Mouse (Mus musculus): Measurements from ENCODE around the gene Gm826. TPM values are rescaled to one million over a fixed set of nuclear protein-coding genes. Genes with fewer than 3 reads are reported as not detected.
A peak's percentile ranks its signal among the peaks of the same experiment; 100 is the strongest.

Gene Gm826
- 0.39 TPM in 1 of 2 replicates, not detected in the other for polyA plus RNA-seq (2016; fragmentation: Nextera tagmentation; extraction: Ambion mirVana)

DNA sequence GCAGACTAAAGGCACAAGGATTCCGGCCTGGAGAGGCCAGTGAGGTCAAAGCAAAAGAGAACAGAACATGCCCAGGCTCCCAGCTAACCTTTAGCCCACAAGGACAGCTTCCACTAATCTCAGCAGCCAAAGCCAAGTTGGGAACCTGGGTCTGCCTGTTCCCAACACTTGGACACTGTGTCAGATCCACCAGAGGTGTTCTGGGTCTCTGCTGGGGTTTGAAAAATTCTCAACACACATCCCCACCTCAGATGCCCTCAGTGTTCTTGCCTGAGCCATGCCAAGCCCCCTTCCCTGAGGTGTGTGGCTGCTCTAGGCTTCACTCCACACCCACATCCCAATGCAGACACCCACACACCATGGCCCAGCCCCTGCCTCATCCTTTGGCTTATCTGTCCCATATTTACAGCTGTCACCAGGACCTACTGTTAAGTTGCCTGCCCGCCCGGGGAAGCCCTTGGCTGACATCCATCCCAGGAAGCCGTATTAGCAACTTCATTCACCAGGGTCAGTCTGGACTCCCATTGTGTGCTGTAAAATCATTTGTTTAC lies at the start of gene Gm826:
TSS of gene Gm826 (minus strand) at position 52 of the 551 bp plus-strand sequence.
- Histone ChIP-seq H3K4me3 (no peak within 1 kb of the TSS), H3K27me3 (replicated peaks) (no peaks in the 10 kb centered on the region), H3K36me3 (no peaks in the 10 kb centered on the region), H3K4me2 (replicated peaks) (no peak within 1 kb of the TSS), H3K4me1 (no peaks in the 10 kb centered on the region; the same call in 1 of the 2 replicates), H3K27ac (no peak within 1 kb of the TSS), H3K9me3 (no peaks in the 10 kb centered on the region), H3K9ac (no peak within 1 kb of the TSS)
- no peak for ATAC-seq (ENCODE audit: low FRiP score, low read depth)
- 46% methylated on average over 4 of the region's 4 CpGs for WGBS

DNA sequence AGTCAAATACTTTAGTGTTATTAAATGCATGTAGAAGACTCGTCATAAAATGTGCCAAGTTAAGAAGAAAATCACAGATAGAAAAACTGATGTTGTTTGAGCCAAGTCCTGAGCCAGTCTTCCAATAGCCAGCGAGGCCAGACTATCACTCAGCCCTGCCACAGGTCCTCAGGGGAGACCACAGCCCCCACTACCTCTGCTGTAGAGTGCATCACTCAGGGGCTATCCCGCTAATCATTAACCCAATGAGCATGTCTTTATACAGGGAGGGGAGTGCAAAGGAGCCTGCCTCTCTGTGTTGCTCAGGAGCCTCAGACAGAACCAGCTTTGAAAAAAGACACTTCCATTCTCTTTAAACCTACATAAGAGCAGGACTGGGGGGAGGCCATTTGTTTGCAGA lies 49.5 kb upstream of the Gm826 start:
- WGBS, result 30% methylated on average over 3 of the region's 3 CpGs
- Histone ChIP-seq H3K27ac (no peak overlapping the region), H3K4me3 (no peak overlapping the region), H3K9ac (no peak overlapping the region), H3K4me2 (replicated peaks) (no peak overlapping the region), H3K27me3 (replicated peaks) (peaks cover 53% of the 10 kb centered on the region), H3K4me1 (no peaks in the 10 kb centered on the region; the same call in 1 of the 2 replicates), H3K9me3 (no peaks in the 10 kb centered on the region), H3K36me3 (no peaks in the 10 kb centered on the region)
- no peak for ATAC-seq (ENCODE audit: low FRiP score, low read depth)

DNA sequence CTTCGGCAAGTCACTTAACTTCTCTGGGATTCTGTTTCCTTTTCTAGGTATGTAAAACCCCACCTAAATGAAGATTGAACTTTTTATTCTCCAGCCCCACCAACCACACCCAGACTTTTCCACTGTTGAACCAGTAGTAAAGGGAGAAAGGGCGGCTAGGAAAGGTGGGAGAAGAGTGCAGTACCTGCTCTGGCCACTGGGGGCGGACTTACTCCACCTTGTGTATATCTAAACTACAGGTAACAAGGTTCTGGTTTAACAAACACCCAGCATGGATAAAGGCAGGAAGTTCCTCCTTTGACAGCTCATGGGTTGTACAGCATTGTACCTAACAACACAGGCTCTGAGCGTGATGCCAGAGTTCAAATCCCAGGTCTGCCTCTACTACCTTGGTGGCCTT lies 44.3 kb upstream of the Gm826 start:
- peaks cover 86% of the 10 kb centered on the region for H3K27me3 ChIP-seq (replicated peaks)
- no peak overlapping the region for H3K9ac ChIP-seq
- no peak for ATAC-seq (ENCODE audit: low FRiP score, low read depth)
- H3K4me3 ChIP-seq, result no peak overlapping the region
- H3K4me1 ChIP-seq, result no peaks in the 10 kb centered on the region; the same call in 1 of the 2 replicates
- WGBS, result 40% methylated on average over 4 of the region's 4 CpGs
- no peak overlapping the region for H3K27ac ChIP-seq
- no peaks in the 10 kb centered on the region for H3K36me3 ChIP-seq
- no peaks in the 10 kb centered on the region for H3K9me3 ChIP-seq
- H3K4me2 ChIP-seq (replicated peaks), result no peak overlapping the region

- WGBS, result 35% methylated on average over 5 of the region's 5 CpGs
- H3K4me2 ChIP-seq (replicated peaks), result no peak overlapping the region
- H3K27ac ChIP-seq, result no peak overlapping the region
- H3K9me3 ChIP-seq, result no peaks in the 10 kb centered on the region
- ATAC-seq (ENCODE audit: low FRiP score, low read depth), result no peak
- no peak overlapping the region for H3K4me3 ChIP-seq
- H3K4me1 ChIP-seq, result no peaks in the 10 kb centered on the region
- no peak overlapping the region for H3K9ac ChIP-seq
- H3K27me3 ChIP-seq (replicated peaks), result peaks cover 89% of the 10 kb centered on the region
- H3K36me3 ChIP-seq, result no peaks in the 10 kb centered on the region
Observed at GRCm38 (mm10) chr2:160376236-160376635, 42.3 kb upstream of the Gm826 start.

DNA sequence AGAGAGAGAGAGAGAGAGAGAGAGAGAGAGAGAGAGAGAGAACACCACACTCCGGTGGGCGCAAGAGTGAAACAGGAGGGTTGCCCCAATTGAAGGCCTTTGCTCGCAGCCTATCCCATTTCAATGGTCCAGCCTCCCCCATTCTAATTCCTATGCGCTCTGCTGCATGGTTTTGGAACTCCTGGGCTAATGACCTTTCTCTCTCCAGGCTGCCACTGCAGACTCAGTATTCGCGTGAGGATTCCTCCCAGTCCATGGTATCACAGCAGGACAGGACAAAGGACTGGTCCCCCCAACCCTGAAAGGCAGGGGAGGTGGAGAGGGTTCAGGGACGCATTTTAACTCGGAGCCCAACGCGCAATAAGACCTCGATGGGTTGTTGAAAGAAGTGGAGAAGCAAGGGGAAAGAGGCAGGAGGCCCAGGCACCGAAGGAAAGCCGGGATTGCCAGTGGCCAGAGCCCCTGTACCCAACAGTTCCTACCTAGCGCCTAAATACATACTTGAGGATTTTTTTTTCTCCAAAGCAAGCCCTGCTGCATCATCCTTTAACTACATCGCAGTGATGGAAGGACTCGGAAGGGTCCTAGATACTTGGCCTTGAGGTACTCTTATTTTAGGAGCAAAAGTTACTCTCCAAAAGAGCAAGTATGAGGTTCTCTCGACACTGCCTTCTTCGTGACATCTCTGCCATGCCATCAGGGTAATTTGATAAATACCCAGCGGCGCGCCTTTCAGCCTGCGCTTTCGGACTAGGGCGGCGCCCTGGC lies 35.9 kb upstream of the Gm826 start:
- no peaks in the 10 kb centered on the region for H3K9me3 ChIP-seq
- no peak for ATAC-seq (ENCODE audit: low FRiP score, low read depth)
- H3K27me3 ChIP-seq (replicated peaks), result peaks cover 84% of the 10 kb centered on the region
- peak overlapping the region; percentile 80 for H3K4me2 ChIP-seq (replicated peaks)
- H3K36me3 ChIP-seq, result no peaks in the 10 kb centered on the region
- H3K27ac ChIP-seq, result no peak overlapping the region
- 1% methylated on average over 25 of the region's 25 CpGs for WGBS
- no peak overlapping the region for H3K9ac ChIP-seq
- peaks cover 28% of the 10 kb centered on the region for H3K4me1 ChIP-seq
- no peak overlapping the region for H3K4me3 ChIP-seq

DNA sequence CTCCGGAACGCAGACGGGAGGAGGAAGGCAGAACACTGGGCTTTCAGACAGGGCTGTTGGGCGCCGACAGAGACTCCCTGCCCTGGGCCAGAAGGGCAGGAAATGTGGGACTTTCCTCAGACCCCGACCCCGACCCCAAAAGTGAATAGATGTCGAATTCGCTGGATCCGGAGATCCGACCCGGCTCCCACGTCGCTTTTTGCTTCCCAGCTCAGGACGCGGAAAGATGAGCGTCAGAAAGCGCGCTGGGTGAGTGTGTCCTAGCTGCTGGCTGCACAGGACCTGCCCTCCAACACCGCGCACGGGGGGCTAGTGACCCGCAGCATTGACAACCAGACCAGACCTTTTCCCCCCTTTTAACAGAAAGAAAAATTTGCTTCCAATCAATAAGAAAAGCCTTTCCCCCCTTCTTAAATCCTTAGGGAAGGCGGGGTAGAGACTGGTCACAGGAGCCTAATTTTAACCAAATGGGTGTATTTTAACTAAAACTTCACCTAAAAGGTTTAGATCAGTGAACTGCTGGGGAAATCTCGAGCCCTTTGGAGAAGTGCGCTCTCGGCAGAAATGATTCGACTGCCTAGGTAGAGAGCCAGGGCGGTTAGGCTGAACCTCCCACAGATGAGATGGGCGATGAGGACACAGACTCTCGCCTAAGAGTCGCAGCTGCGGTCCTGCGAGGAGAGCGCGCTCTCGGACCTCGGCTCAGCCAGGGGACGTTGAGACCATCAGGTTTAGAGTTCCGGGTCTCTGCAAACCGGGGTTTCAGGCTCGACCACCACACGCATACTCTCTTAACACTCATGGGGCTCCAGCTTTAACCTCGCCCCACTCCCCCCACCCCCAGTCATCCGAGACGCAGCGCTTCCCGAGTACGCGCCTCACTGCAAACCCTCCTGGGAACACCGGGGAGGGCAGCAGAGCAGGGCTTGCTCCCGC lies 34.7 kb upstream of the Gm826 start:
- Histone ChIP-seq H3K9ac (no peak overlapping the region), H3K27ac (no peak overlapping the region), H3K36me3 (no peaks in the 10 kb centered on the region), H3K27me3 (replicated peaks) (peaks cover 78% of the 10 kb centered on the region), H3K4me1 (peaks cover 28% of the 10 kb centered on the region), H3K4me2 (replicated peaks) (peak overlapping the region; percentile 80), H3K9me3 (no peaks in the 10 kb centered on the region), H3K4me3 (peak overlapping the region; percentile 26; the same call in 1 of the 2 replicates)
- no peak for ATAC-seq (ENCODE audit: low FRiP score, low read depth)
- WGBS, result under 1% methylated on average over 52 of the region's 52 CpGs

GRCm38 (mm10) chr2:160367448-160368208 lies 33.7 kb upstream of the Gm826 start:
- H3K4me1 ChIP-seq, result peaks cover 28% of the 10 kb centered on the region
- H3K4me3 ChIP-seq, result peak overlapping the region; percentile 59
- ATAC-seq (ENCODE audit: low FRiP score, low read depth), result peak; percentile 69
- no peaks in the 10 kb centered on the region for H3K9me3 ChIP-seq
- H3K27ac ChIP-seq, result peak overlapping the region; percentile 28
- peaks cover 78% of the 10 kb centered on the region for H3K27me3 ChIP-seq (replicated peaks)
- WGBS, result under 1% methylated on average over 45 of the region's 45 CpGs
- H3K36me3 ChIP-seq, result no peaks in the 10 kb centered on the region
- H3K9ac ChIP-seq, result peak overlapping the region; percentile 65
- peak overlapping the region; percentile 80 for H3K4me2 ChIP-seq (replicated peaks)

DNA sequence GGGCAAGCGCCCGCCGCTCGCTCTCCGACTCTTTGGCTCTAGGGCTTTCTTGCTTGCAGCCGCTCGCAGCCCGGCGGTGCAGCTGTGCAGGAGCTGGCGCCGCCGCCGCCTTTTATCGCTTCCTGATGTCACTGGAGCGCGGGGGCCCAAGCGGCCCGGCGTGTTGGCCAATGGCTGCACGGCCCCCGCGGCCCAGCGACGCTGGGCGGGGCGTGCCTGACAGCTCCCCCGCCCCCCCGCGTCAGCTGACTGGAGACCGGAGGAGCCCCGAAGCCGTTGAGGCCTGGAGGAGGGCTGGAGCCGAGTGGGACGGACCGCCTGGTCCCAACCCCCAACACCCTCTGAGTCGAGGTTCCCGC lies 33.0 kb upstream of the Gm826 start, which contains the start of gene Mafb:
TSS of gene Mafb (minus strand) at position 86 of the 359 bp plus-strand sequence.
- H3K27ac ChIP-seq, result peak within 1 kb of the TSS; percentile 28

DNA sequence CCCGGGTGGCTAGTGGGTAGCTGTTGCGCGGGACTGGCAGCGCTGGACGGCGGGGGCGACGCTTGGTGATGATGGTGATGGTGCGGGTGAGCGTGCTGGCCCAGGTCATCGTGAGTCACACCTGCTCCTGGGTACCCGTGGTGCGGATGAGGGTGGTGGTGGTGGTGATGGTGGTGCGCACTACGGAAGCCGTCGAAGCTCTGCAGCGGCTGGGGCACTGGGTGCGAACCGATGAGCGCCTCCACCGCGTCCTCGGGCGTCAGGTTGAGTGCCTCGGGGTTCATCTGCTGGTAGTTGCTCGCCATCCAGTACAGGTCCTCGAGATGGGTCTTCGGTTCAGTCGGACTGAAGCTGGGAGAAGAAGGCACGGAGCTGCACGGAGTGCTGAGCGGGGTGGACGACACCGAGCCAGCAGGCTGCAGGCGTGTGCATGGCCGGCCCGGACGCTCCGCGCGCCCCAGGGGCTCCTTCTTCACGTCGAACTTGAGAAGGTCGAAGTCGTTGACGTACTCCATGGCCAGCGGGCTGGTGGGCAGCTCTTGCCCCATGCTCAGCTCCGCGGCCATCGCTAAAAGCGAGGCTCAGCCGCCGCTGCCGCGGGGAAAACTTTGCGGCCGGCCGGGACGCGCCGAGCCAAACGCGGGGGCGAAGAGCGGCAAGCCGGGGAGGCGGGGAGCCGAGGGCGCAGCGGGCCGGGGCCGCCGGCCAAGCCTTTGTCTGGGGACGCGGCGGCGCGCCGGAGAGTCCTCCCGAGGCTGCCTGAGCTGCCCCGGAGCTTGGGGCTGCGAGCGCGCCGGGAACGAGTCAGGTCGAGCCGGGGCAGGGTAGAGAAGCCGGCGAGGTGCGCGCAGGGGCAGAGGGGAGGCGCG lies 32.4 kb upstream of the Gm826 start:
- H3K4me1 ChIP-seq, result peaks cover 31% of the 10 kb centered on the region
- peaks cover 78% of the 10 kb centered on the region for H3K27me3 ChIP-seq (replicated peaks)
- peak overlapping the region; percentile 28; the same call in 1 of the 2 replicates for H3K27ac ChIP-seq
- H3K4me3 ChIP-seq, result peak overlapping the region; percentile 59
- H3K4me2 ChIP-seq (replicated peaks), result peak overlapping the region; percentile 80
- no peaks in the 10 kb centered on the region for H3K9me3 ChIP-seq
- H3K9ac ChIP-seq, result peak overlapping the region; percentile 65
- ATAC-seq (ENCODE audit: low FRiP score, low read depth), result peak; percentile 10; the same call in 1 of the 2 replicates
- no peaks in the 10 kb centered on the region for H3K36me3 ChIP-seq
- under 1% methylated on average over 91 of the region's 95 CpGs for WGBS

More for the DNA sequence above, 33.0 kb upstream of the Gm826 start, which contains the start of gene Mafb:
- Histone ChIP-seq H3K27me3 (replicated peaks) (peaks cover 78% of the 10 kb centered on the region), H3K4me1 (peaks cover 28% of the 10 kb centered on the region), H3K9ac (peak within 1 kb of the TSS; percentile 65), H3K4me3 (peak within 1 kb of the TSS; percentile 59), H3K4me2 (replicated peaks) (peak within 1 kb of the TSS; percentile 80), H3K9me3 (no peaks in the 10 kb centered on the region), H3K36me3 (no peaks in the 10 kb centered on the region)
- under 1% methylated on average over 37 of the region's 37 CpGs for WGBS
- peak; percentile 91 for ATAC-seq (ENCODE audit: low FRiP score, low read depth)

DNA sequence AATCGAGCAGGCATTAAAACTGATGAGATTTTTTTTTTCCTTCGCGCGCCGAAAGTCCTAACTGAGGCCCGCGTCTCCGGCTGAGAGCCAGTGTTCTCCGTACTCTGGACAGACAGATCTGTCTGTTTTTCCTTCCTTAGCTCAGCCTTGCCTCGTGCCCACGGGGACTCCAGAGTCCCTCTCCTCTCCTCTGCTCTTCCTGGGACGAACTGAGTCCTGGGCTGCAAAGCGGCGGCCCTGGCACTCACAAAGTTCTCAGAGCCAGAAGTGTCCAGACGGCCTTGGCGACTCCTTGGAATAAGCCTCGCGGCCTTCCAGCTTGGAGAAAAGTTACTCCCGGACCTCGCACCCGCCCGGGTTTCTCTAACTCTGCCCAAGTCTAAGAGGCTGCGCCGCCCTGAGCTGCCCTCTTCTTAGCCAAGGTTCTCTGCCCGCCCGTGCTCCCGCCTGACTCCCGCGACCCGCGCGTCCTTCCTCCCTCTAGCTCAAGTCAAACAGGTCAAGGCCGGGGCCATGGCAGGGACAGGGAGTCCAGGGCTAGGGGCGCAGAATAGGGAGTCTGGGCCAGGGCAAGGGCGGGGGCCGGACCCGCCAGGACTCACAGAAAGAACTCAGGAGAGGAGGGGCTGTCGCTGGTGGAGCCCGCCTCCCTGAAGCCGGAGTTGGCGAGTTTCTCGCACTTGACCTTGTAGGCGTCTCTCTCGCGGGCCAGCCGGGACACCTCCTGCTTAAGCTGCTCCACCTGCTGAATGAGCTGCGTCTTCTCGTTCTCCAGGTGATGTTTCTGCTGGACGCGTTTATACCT lies 31.3 kb upstream of the Gm826 start:
- H3K36me3 ChIP-seq, result no peaks in the 10 kb centered on the region
- peaks cover 78% of the 10 kb centered on the region for H3K27me3 ChIP-seq (replicated peaks)
- WGBS, result under 1% methylated on average over 50 of the region's 50 CpGs
- no peak for ATAC-seq (ENCODE audit: low FRiP score, low read depth)
- no peak overlapping the region for H3K27ac ChIP-seq
- H3K9me3 ChIP-seq, result no peaks in the 10 kb centered on the region
- peak overlapping the region; percentile 59 for H3K4me3 ChIP-seq
- H3K9ac ChIP-seq, result peak overlapping the region; percentile 65
- H3K4me1 ChIP-seq, result peaks cover 34% of the 10 kb centered on the region
- H3K4me2 ChIP-seq (replicated peaks), result peak overlapping the region; percentile 80
